Mouse (Mus musculus): Measurements from ENCODE around the gene Tm6sf1. TPM values are rescaled to one million over a fixed set of nuclear protein-coding genes. Genes with fewer than 3 reads are reported as not detected.
A peak's percentile ranks its signal among the peaks of the same experiment; 100 is the strongest.

Tm6sf1 gene
- polyA plus RNA-seq, 1 experiment from 2014 or later: 20.0 TPM

DNA sequence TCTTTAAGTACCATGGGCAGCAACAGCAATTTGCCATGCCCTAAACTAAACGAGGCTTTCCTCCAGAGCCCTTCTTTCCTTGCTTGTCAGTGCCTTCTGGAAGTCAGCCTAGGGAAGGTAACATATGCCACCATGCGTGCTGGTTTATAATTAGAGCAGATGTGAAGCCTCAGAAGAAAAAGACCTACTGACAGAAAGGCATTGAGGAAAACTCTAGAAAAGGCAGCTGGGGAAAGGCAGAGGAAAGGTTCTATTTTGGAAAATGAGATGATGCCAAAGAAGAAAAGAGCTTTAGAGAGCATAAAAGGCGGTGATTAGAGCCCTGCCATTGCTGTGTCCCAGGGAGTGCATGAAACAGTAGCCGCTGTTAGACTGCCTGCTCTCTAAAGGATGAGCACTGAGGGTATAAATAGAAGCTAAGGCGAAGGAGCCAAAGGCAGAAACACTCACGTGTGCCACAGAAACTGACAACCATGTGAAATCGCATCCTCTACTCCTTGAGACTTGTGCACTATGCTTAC is 18.1 kb upstream of the Tm6sf1 start:
- no peak overlapping the region; the same call in 1 of the 2 replicates for H3K9ac ChIP-seq
- no peak overlapping the region for H3K4me2 ChIP-seq
- 35% methylated on average over 7 of the region's 7 CpGs for WGBS
- no peak for ATAC-seq (ENCODE audit: extremely low read depth, insufficient number of reproducible peaks, low FRiP score, low TSS enrichment)
- H3K4me3 ChIP-seq: no peak overlapping the region
- H3K36me3 ChIP-seq: no peaks in the 10 kb centered on the region
- peaks cover 15% of the 10 kb centered on the region for H3K4me1 ChIP-seq
- H3K27me3 ChIP-seq (replicated peaks): no peaks in the 10 kb centered on the region
- H3K27ac ChIP-seq (replicated peaks): peak overlapping the region; percentile 63
- H3K9me3 ChIP-seq: no peaks in the 10 kb centered on the region

DNA sequence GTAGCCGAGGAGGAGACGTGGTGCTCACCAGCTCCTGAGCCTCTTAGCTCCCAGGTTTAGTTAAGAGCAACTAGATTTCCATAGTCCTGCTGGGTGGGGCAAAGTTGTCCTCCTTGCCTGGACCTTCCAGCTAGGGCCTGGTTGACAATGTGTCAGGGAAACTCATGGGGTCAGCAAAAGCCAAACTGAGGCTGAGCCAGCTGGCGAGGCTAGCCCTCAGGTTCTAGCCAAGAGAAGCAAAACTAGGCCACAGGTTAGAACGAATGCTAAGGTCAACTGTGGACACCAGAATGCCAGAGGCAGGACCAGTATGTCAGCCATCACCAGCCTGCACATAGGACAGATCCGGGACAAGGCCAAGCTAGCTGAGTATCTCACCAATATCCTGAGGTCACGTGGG is 17.4 kb upstream of the Tm6sf1 start:
- no peak overlapping the region for H3K9ac ChIP-seq
- H3K27ac ChIP-seq (replicated peaks): no peak overlapping the region
- no peaks in the 10 kb centered on the region for H3K27me3 ChIP-seq (replicated peaks)
- H3K4me2 ChIP-seq: no peak overlapping the region
- ATAC-seq (ENCODE audit: extremely low read depth, insufficient number of reproducible peaks, low FRiP score, low TSS enrichment): no peak
- H3K36me3 ChIP-seq: no peaks in the 10 kb centered on the region
- H3K9me3 ChIP-seq: no peaks in the 10 kb centered on the region
- WGBS: 83% methylated on average over 6 of the region's 6 CpGs
- H3K4me1 ChIP-seq: peaks cover 15% of the 10 kb centered on the region
- no peak overlapping the region for H3K4me3 ChIP-seq

DNA sequence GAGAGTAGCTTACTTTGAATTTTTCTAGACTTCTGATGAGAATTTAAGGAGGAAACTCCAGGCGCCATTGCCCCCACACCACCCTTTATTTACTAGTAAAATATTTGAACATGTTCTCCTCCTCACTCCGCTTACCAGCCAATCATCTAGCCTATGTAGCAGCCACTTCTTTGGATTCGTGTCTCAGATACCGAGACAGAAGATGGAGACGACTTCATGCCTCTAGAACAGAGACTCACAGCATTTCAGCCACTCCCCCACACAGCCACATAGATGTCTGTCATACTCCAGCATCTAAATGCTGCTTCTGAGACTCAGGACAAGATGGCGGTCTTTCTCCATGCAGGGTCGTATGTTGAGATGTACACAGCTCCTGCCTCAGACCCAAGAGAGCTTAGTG is 16.7 kb upstream of the Tm6sf1 start:
- no peak overlapping the region for H3K9ac ChIP-seq
- no peaks in the 10 kb centered on the region for H3K36me3 ChIP-seq
- no peak overlapping the region for H3K4me2 ChIP-seq
- no peak for ATAC-seq (ENCODE audit: extremely low read depth, insufficient number of reproducible peaks, low FRiP score, low TSS enrichment)
- no peak overlapping the region for H3K27ac ChIP-seq (replicated peaks)
- 87% methylated on average over 7 of the region's 7 CpGs for WGBS
- H3K9me3 ChIP-seq: no peaks in the 10 kb centered on the region
- H3K4me3 ChIP-seq: no peak overlapping the region
- no peaks in the 10 kb centered on the region for H3K27me3 ChIP-seq (replicated peaks)
- peaks cover 22% of the 10 kb centered on the region for H3K4me1 ChIP-seq

DNA sequence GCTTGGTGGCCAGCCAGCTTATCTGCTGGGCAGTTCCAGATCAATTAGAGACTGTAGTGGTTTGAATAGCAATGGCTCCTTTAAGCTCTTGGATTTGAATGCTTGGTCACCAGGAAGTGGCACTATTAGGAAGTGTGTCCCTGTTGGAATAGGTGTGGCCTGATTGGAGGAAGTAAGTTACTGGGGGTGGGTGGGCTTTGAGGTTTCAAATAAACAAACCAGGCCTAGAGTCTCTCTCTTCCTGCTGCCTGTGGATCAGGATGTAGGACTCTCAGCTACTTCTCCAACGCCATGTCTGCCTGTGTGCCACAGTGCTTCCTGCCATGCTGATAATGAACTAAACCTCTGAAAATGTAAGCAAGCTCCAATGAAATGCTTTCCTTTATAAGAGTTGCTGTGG is 15.8 kb upstream of the Tm6sf1 start:
- no peak overlapping the region for H3K9ac ChIP-seq
- no peaks in the 10 kb centered on the region for H3K9me3 ChIP-seq
- no peak overlapping the region for H3K4me2 ChIP-seq
- no peak for ATAC-seq (ENCODE audit: extremely low read depth, insufficient number of reproducible peaks, low FRiP score, low TSS enrichment)
- H3K4me3 ChIP-seq: no peak overlapping the region
- WGBS: 44% methylated on average over 1 of the region's 1 CpGs
- H3K27me3 ChIP-seq (replicated peaks): no peaks in the 10 kb centered on the region
- no peaks in the 10 kb centered on the region for H3K36me3 ChIP-seq
- H3K4me1 ChIP-seq: peaks cover 22% of the 10 kb centered on the region
- H3K27ac ChIP-seq (replicated peaks): no peak overlapping the region

DNA sequence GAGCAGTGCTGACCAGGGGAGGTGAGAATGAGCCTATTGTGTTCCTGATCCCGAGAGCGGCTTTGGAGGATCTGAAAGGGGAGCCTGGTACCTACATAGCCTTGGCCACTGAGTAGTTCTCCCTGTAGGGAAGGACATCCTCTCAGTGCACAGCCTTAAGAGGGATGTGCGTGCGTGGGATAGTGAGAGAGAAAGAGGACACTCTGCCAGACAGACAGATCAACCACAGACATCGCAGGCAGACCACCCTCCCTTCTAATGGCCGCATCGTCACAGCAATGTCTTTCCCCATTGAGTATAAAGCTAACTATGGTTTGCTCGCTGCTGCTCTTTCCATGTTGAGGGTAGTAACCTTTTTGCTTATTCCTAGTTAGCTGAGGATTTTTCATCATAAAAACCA is 14.9 kb upstream of the Tm6sf1 start:
- no peaks in the 10 kb centered on the region for H3K27me3 ChIP-seq (replicated peaks)
- peaks cover 22% of the 10 kb centered on the region for H3K4me1 ChIP-seq
- WGBS: 79% methylated on average over 8 of the region's 8 CpGs
- H3K4me3 ChIP-seq: no peak overlapping the region
- no peaks in the 10 kb centered on the region for H3K9me3 ChIP-seq
- no peak overlapping the region for H3K27ac ChIP-seq (replicated peaks)
- ATAC-seq (ENCODE audit: extremely low read depth, insufficient number of reproducible peaks, low FRiP score, low TSS enrichment): no peak
- no peak overlapping the region for H3K4me2 ChIP-seq
- no peak overlapping the region for H3K9ac ChIP-seq
- no peaks in the 10 kb centered on the region for H3K36me3 ChIP-seq

DNA sequence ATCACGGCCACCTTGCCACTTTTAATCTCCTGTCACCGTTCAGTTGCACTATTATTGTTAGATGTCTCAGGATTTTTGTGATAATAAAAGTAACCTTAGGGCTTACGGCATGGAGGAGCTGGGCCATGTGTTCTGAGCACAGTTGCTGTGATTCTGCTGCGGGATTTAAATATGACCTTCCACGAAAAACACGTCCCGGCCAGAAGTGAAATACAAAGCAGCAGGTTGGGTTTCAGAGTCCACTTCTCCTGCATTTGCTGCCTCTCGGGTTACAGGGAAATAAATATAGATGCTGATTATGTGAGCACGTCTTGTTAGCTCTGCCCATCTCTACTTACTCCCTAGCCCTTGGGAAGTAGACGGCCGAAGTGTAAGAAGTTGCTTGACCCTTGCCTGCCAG is 14.0 kb upstream of the Tm6sf1 start:
- Histone ChIP-seq H3K27me3 (replicated peaks) (no peaks in the 10 kb centered on the region), H3K27ac (replicated peaks) (no peak overlapping the region), H3K9ac (no peak overlapping the region), H3K36me3 (no peaks in the 10 kb centered on the region), H3K4me1 (peaks cover 22% of the 10 kb centered on the region), H3K9me3 (no peaks in the 10 kb centered on the region), H3K4me2 (no peak overlapping the region), H3K4me3 (no peak overlapping the region)
- 63% methylated on average over 11 of the region's 11 CpGs for WGBS
- ATAC-seq (ENCODE audit: extremely low read depth, insufficient number of reproducible peaks, low FRiP score, low TSS enrichment): no peak

DNA sequence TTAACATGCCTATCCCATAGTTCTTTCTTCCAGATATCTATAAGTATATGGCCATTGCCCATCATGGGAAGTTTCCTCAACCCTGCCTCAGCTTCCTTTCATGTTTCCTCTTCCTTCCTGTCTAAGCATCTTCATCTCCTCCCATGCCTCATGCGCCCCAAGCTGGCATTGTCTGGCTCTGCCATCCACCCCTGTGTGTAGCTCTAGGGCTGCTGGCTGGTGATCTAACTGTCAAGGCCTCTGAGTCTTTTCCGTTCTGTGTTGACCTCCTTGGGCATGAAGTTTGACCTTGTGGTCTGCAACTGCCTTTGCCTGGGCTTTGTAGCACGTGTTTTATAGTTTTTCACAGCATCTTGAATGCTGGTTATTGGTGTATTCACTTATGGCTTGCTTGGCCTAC is 13.5 kb upstream of the Tm6sf1 start:
- H3K27me3 ChIP-seq (replicated peaks): no peaks in the 10 kb centered on the region
- H3K9ac ChIP-seq: no peak overlapping the region
- H3K36me3 ChIP-seq: no peaks in the 10 kb centered on the region
- no peak overlapping the region for H3K27ac ChIP-seq (replicated peaks)
- ATAC-seq (ENCODE audit: extremely low read depth, insufficient number of reproducible peaks, low FRiP score, low TSS enrichment): no peak
- H3K9me3 ChIP-seq: no peaks in the 10 kb centered on the region
- H3K4me1 ChIP-seq: peaks cover 19% of the 10 kb centered on the region
- WGBS: 71% methylated on average over 3 of the region's 3 CpGs
- no peak overlapping the region for H3K4me2 ChIP-seq
- H3K4me3 ChIP-seq: no peak overlapping the region

DNA sequence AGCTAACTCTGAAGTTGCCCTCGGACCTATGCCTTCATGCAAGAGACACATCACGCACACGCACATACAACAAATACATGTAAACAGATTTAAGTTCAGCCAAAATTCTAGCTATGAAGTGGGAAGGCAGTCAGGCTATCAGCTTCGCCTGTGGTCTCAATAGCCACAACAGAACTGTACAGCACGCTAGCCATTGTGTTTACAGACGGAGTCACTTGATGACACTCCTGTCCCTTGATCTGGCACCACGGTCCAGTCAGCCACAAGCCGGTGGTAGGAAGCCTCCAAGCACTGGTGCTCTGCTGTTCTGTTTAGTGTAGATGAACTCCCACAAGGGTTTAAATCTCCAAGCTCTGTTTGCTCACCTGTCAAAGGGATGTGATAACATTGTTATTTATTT is 12.8 kb upstream of the Tm6sf1 start:
- no peaks in the 10 kb centered on the region for H3K9me3 ChIP-seq
- H3K4me1 ChIP-seq: peaks cover 12% of the 10 kb centered on the region
- no peak overlapping the region for H3K4me3 ChIP-seq
- no peaks in the 10 kb centered on the region for H3K27me3 ChIP-seq (replicated peaks)
- no peak overlapping the region for H3K9ac ChIP-seq
- H3K36me3 ChIP-seq: no peaks in the 10 kb centered on the region
- no peak overlapping the region for H3K4me2 ChIP-seq
- ATAC-seq (ENCODE audit: extremely low read depth, insufficient number of reproducible peaks, low FRiP score, low TSS enrichment): no peak
- WGBS: 57% methylated on average over 8 of the region's 8 CpGs
- H3K27ac ChIP-seq (replicated peaks): no peak overlapping the region

DNA sequence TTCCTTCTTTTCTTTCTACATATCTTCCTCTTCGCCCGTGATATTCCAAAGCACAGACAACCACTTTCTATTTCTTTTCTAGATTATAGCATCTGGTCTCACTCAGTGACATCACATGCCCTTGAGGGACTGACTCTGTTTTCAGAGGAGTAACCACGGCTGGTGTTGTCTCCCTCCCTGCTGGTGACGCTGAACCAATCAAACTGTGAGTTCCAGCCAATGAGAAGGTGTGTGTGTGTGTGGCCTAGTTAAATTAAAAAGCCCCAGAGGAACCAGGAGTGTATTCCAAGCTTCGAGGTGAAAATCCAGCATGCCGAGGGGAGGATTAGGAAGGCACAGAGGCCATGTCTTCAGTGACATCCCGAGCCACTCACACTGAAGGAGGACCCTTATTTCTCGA is 11.8 kb upstream of the Tm6sf1 start:
- Histone ChIP-seq H3K4me3 (no peak overlapping the region), H3K9ac (no peak overlapping the region), H3K27me3 (replicated peaks) (no peaks in the 10 kb centered on the region), H3K4me2 (no peak overlapping the region), H3K27ac (replicated peaks) (no peak overlapping the region), H3K4me1 (peaks cover 7% of the 10 kb centered on the region; the same call in 1 of the 2 replicates), H3K36me3 (no peaks in the 10 kb centered on the region), H3K9me3 (no peaks in the 10 kb centered on the region)
- ATAC-seq (ENCODE audit: extremely low read depth, insufficient number of reproducible peaks, low FRiP score, low TSS enrichment): no peak
- WGBS: 36% methylated on average over 8 of the region's 8 CpGs

DNA sequence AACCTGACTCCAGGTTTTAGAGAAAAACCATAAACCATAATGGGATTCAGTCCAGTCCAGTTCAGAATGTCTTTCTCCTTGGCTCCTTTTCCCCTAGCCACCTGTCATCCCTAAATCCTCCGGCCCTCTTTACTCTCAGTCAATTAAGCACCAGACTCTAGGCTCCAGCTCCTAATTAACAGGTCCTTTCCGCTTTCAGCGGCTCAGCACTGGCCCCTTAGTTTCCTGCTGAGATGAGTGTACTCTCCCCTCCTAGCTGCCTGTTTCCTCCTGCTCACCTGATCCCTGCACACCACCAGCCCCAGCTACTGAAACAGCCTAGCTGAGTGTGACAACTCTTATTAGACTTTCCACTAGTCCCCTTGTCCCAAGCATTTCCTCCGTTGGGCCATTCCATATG is 11.0 kb upstream of the Tm6sf1 start:
- H3K4me1 ChIP-seq: peaks cover 7% of the 10 kb centered on the region; the same call in 1 of the 2 replicates
- no peak overlapping the region for H3K9ac ChIP-seq
- no peaks in the 10 kb centered on the region for H3K27me3 ChIP-seq (replicated peaks)
- no peak overlapping the region for H3K4me2 ChIP-seq
- H3K27ac ChIP-seq (replicated peaks): no peak overlapping the region
- H3K4me3 ChIP-seq: no peak overlapping the region
- no peaks in the 10 kb centered on the region for H3K9me3 ChIP-seq
- H3K36me3 ChIP-seq: no peaks in the 10 kb centered on the region
- ATAC-seq (ENCODE audit: extremely low read depth, insufficient number of reproducible peaks, low FRiP score, low TSS enrichment): no peak
- 54% methylated on average over 4 of the region's 4 CpGs for WGBS

DNA sequence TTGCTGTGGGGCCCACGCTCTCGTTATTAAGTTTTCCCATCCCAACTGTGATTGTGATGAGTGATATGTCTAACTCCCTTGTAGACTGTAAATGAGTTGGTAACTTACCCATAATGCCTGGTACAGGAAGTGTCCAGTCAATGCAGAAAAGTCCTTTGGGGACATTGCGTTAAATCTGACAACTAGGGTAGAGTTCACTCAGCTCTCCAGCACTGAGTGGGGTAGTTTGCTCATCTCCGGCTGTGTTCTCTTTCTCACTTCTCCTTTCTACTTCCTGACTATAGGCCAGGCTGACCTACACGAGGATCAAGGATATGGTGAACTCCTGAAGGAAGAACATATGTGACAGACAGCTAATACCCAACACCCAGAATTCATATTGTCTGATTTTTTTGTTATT is 9.6 kb upstream of the Tm6sf1 start:
- WGBS: 74% methylated on average over 5 of the region's 5 CpGs
- H3K36me3 ChIP-seq: no peaks in the 10 kb centered on the region
- peaks cover 10% of the 10 kb centered on the region for H3K4me1 ChIP-seq
- no peak overlapping the region for H3K9ac ChIP-seq
- H3K4me3 ChIP-seq: no peak overlapping the region
- no peak overlapping the region for H3K4me2 ChIP-seq
- H3K27me3 ChIP-seq (replicated peaks): no peaks in the 10 kb centered on the region
- H3K27ac ChIP-seq (replicated peaks): no peak overlapping the region
- no peak for ATAC-seq (ENCODE audit: extremely low read depth, insufficient number of reproducible peaks, low FRiP score, low TSS enrichment)
- no peaks in the 10 kb centered on the region for H3K9me3 ChIP-seq

DNA sequence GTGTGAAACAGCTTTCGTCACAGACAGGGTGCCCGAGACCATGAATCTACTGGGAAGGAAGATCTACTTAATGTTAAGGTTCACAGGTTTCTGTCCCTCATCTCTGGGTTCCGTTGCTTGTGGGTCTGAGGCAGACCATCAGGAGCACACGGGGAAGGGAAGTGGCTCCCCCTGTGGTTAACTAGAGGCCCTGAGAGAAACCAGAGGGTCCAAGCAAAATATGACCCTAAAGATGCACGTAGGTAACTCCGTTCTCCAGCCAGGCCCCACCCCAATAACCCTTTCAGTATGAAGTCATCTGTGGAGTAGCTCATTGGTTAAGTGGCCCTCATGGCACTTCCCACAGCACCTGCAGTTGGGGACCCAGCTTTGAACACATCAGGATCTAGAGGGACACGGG is 9.2 kb upstream of the Tm6sf1 start:
- no peaks in the 10 kb centered on the region for H3K9me3 ChIP-seq
- no peak overlapping the region for H3K4me3 ChIP-seq
- no peak overlapping the region for H3K27ac ChIP-seq (replicated peaks)
- no peak overlapping the region for H3K4me2 ChIP-seq
- peaks cover 14% of the 10 kb centered on the region for H3K4me1 ChIP-seq
- H3K9ac ChIP-seq: no peak overlapping the region
- no peaks in the 10 kb centered on the region for H3K27me3 ChIP-seq (replicated peaks)
- ATAC-seq (ENCODE audit: extremely low read depth, insufficient number of reproducible peaks, low FRiP score, low TSS enrichment): no peak
- WGBS: 83% methylated on average over 7 of the region's 7 CpGs
- H3K36me3 ChIP-seq: no peaks in the 10 kb centered on the region
